Mouse (Mus musculus): ENCODE measurements around the gene Rbpj. TPM values are rescaled to one million over a fixed set of nuclear protein-coding genes. Genes with fewer than 3 reads are reported as not detected.

The Rbpj gene
- polyA plus RNA-seq, 1 experiment from 2014 or later: 56.1 TPM

- no peaks in the 10 kb centered on the region for H3K4me1 ChIP-seq (replicated peaks; ENCODE audit: control insufficient read depth, insufficient read depth, low read length)
- H3K4me3 ChIP-seq (ENCODE audit: low read depth, low read length): no peak overlapping the region
- no peaks in the 10 kb centered on the region for H3K27me3 ChIP-seq (ENCODE audit: control insufficient read depth, insufficient read depth, low read length)
- no peaks in the 10 kb centered on the region for H3K36me3 ChIP-seq (ENCODE audit: control insufficient read depth, insufficient read depth, low read length)
- no peak overlapping the region for H3K9ac ChIP-seq (ENCODE audit: low read depth, low read length)
- DNase-seq (ENCODE audit: low spot score): no peak
- ATAC-seq (ENCODE audit: low FRiP score): no peak
- no peaks in the 10 kb centered on the region for H3K9me3 ChIP-seq (ENCODE audit: control insufficient read depth, low read length)
- no peak overlapping the region for H3K27ac ChIP-seq (ENCODE audit: low read depth, low read length)
- H3K4me2 ChIP-seq (replicated peaks; ENCODE audit: low read depth, low read length): no peak overlapping the region
- 84% methylated on average over 3 of the region's 3 CpGs for whole genome bisulfite sequencing
These were observed 218.0 kb downstream of the Rbpj start for GRCm38 (mm10) chr5:53683916-53684315.

DNA sequence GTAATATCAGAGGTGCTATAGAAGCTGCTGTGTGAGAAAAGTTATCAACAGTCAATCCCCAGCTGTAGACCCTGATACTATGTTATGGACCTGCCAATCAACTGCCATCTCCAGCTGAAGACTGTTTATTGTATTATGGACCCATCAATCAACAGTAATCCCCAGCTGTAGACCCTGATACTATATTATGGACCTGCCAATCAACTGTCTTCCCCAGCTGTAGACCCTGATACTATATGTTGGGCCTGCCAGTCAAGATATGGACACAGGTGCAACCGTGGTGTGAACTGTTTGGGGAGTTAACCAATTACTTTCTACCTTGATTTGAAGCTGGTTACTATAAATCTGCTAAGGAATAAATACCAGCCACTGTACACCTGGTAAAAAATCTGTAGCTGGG lies 218.5 kb downstream of the Rbpj start:
- Histone ChIP-seq H3K9ac (ENCODE audit: low read depth, low read length) (no peak overlapping the region), H3K4me1 (replicated peaks; ENCODE audit: control insufficient read depth, insufficient read depth, low read length) (no peaks in the 10 kb centered on the region), H3K27ac (ENCODE audit: low read depth, low read length) (no peak overlapping the region), H3K36me3 (ENCODE audit: control insufficient read depth, insufficient read depth, low read length) (no peaks in the 10 kb centered on the region), H3K4me3 (ENCODE audit: low read depth, low read length) (no peak overlapping the region), H3K27me3 (ENCODE audit: control insufficient read depth, insufficient read depth, low read length) (no peaks in the 10 kb centered on the region), H3K9me3 (ENCODE audit: control insufficient read depth, low read length) (no peaks in the 10 kb centered on the region), H3K4me2 (replicated peaks; ENCODE audit: low read depth, low read length) (no peak overlapping the region)
- ATAC-seq (ENCODE audit: low FRiP score): no peak
- DNase-seq (ENCODE audit: low spot score): no peak
- WGBS: 93% methylated on average over 1 of the region's 1 CpGs

DNA sequence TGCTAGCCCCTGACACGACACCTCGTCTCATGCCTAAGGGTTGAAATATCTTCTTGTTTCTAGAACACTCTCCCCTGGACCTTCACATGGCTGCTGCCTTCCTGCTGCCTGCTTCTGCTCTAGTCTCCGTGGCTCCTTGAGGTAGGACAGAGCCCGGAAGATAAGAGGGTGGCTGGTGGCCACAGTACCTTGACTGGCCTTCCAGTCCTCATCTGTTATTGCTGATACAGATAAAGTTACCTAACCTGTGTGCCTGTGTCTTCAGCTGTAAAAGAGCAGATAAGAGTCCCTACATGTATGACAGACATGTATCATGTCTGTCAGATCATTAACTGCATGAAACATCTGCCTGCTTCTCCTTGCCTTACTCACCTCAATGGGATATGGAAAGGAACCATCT lies 219.7 kb downstream of the Rbpj start:
- Histone ChIP-seq H3K4me2 (replicated peaks; ENCODE audit: low read depth, low read length) (no peak overlapping the region), H3K9me3 (ENCODE audit: control insufficient read depth, low read length) (no peaks in the 10 kb centered on the region), H3K36me3 (ENCODE audit: control insufficient read depth, insufficient read depth, low read length) (no peaks in the 10 kb centered on the region), H3K9ac (ENCODE audit: low read depth, low read length) (no peak overlapping the region), H3K4me3 (ENCODE audit: low read depth, low read length) (no peak overlapping the region), H3K27ac (ENCODE audit: low read depth, low read length) (no peak overlapping the region), H3K27me3 (ENCODE audit: control insufficient read depth, insufficient read depth, low read length) (no peaks in the 10 kb centered on the region), H3K4me1 (replicated peaks; ENCODE audit: control insufficient read depth, insufficient read depth, low read length) (no peaks in the 10 kb centered on the region)
- ATAC-seq (ENCODE audit: low FRiP score) (no peak), DNase-seq (ENCODE audit: low spot score) (no peak)
- WGBS: 83% methylated on average over 4 of the region's 4 CpGs

- H3K27me3 ChIP-seq (ENCODE audit: control insufficient read depth, insufficient read depth, low read length): no peaks in the 10 kb centered on the region
- no peak overlapping the region for H3K4me3 ChIP-seq (ENCODE audit: low read depth, low read length)
- H3K36me3 ChIP-seq (ENCODE audit: control insufficient read depth, insufficient read depth, low read length): no peaks in the 10 kb centered on the region
- DNase-seq (ENCODE audit: low spot score) (no peak), ATAC-seq (ENCODE audit: low FRiP score) (no peak)
- H3K27ac ChIP-seq (ENCODE audit: low read depth, low read length): no peak overlapping the region
- WGBS: 85% methylated on average over 2 of the region's 2 CpGs
- no peaks in the 10 kb centered on the region for H3K9me3 ChIP-seq (ENCODE audit: control insufficient read depth, low read length)
- H3K9ac ChIP-seq (ENCODE audit: low read depth, low read length): no peak overlapping the region
- H3K4me2 ChIP-seq (replicated peaks; ENCODE audit: low read depth, low read length): no peak overlapping the region
- H3K4me1 ChIP-seq (replicated peaks; ENCODE audit: control insufficient read depth, insufficient read depth, low read length): no peaks in the 10 kb centered on the region
These were observed 220.4 kb downstream of the Rbpj start for GRCm38 (mm10) chr5:53686379-53686778.

DNA sequence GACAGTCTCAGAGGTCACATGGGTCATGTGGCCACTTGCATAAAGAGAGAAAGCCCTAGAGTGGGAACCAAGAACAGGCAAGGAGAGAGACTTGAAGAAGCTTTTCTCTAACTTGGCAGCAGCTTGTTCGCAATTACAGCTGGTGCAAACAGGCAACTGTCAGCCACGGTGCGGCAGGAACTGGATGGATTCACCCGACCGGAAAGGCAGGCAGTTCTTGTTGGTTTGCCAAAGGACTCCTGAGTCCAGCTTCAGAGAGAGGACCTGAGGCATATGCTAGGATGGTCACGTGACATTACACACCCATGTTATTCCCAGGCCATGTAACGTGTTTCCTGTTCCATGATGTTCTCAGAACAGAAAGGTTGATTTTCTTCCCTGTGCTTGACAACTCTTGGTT lies 222.4 kb downstream of the Rbpj start:
- Histone ChIP-seq H3K4me2 (replicated peaks; ENCODE audit: low read depth, low read length) (no peak overlapping the region), H3K36me3 (ENCODE audit: control insufficient read depth, insufficient read depth, low read length) (no peaks in the 10 kb centered on the region), H3K4me1 (replicated peaks; ENCODE audit: control insufficient read depth, insufficient read depth, low read length) (no peaks in the 10 kb centered on the region), H3K9me3 (ENCODE audit: control insufficient read depth, low read length) (no peaks in the 10 kb centered on the region), H3K27ac (ENCODE audit: low read depth, low read length) (no peak overlapping the region), H3K4me3 (ENCODE audit: low read depth, low read length) (no peak overlapping the region), H3K9ac (ENCODE audit: low read depth, low read length) (no peak overlapping the region), H3K27me3 (ENCODE audit: control insufficient read depth, insufficient read depth, low read length) (no peaks in the 10 kb centered on the region)
- ATAC-seq (ENCODE audit: low FRiP score) (no peak), DNase-seq (ENCODE audit: low spot score) (no peak)
- 81% methylated on average over 7 of the region's 7 CpGs for WGBS

DNA sequence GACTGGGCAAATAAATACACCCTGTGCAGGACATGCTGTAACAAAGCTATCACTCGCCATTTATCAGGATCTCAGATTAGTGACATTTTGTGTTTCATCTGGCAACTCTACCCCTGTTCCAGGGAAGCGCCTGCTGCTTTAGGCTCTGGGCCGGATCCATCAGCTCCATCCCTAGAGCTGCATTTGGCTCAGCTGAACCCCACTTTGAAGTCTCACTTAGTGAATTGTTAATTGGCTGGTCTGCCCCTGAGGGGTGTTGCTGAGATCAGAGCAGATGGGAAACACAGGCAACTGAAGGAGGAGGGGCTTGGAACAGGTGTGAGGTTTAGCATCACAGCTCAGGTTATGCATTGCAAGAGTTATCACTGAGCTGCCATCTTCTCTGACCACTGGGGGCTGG lies 225.6 kb downstream of the Rbpj start:
- Histone ChIP-seq H3K4me3 (ENCODE audit: low read depth, low read length) (no peak overlapping the region), H3K27me3 (ENCODE audit: control insufficient read depth, insufficient read depth, low read length) (no peaks in the 10 kb centered on the region), H3K27ac (ENCODE audit: low read depth, low read length) (no peak overlapping the region), H3K4me1 (replicated peaks; ENCODE audit: control insufficient read depth, insufficient read depth, low read length) (no peaks in the 10 kb centered on the region), H3K9ac (ENCODE audit: low read depth, low read length) (no peak overlapping the region), H3K4me2 (replicated peaks; ENCODE audit: low read depth, low read length) (no peak overlapping the region), H3K36me3 (ENCODE audit: control insufficient read depth, insufficient read depth, low read length) (no peaks in the 10 kb centered on the region), H3K9me3 (ENCODE audit: control insufficient read depth, low read length) (no peaks in the 10 kb centered on the region)
- DNase-seq (ENCODE audit: low spot score) (no peak), ATAC-seq (ENCODE audit: low FRiP score) (no peak)
- WGBS: 61% methylated on average over 3 of the region's 3 CpGs

DNA sequence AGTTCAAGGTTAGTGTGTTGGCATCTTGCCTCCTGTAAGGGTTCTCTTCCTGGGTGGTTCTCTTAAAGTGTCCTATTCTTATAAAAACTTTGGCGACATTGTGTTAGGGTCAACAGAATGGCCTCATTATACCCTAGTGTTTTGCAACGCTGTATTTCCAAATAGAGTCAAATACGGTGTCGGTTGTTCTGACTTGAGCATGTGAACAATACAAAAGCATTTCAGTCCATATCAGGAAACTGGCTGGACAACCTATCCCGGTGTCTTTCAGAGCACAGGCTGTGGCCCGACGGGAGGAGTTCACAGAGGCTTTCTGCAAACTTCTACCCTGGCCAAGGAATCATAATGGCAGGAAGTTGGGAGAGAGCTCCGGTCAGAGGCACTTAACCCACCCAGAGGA lies 226.1 kb downstream of the Rbpj start:
- H3K36me3 ChIP-seq (ENCODE audit: control insufficient read depth, insufficient read depth, low read length): no peaks in the 10 kb centered on the region
- ATAC-seq (ENCODE audit: low FRiP score) (no peak), DNase-seq (ENCODE audit: low spot score) (no peak)
- H3K9ac ChIP-seq (ENCODE audit: low read depth, low read length): no peak overlapping the region
- no peaks in the 10 kb centered on the region for H3K9me3 ChIP-seq (ENCODE audit: control insufficient read depth, low read length)
- no peaks in the 10 kb centered on the region for H3K27me3 ChIP-seq (ENCODE audit: control insufficient read depth, insufficient read depth, low read length)
- H3K4me1 ChIP-seq (replicated peaks; ENCODE audit: control insufficient read depth, insufficient read depth, low read length): no peaks in the 10 kb centered on the region
- no peak overlapping the region for H3K4me2 ChIP-seq (replicated peaks; ENCODE audit: low read depth, low read length)
- WGBS: 90% methylated on average over 8 of the region's 8 CpGs
- H3K4me3 ChIP-seq (ENCODE audit: low read depth, low read length): no peak overlapping the region
- H3K27ac ChIP-seq (ENCODE audit: low read depth, low read length): no peak overlapping the region

GRCm38 (mm10) chr5:53692662-53693061 lies 226.7 kb downstream of the Rbpj start:
- H3K4me3 ChIP-seq (ENCODE audit: low read depth, low read length): no peak overlapping the region
- no peaks in the 10 kb centered on the region for H3K9me3 ChIP-seq (ENCODE audit: control insufficient read depth, low read length)
- H3K27ac ChIP-seq (ENCODE audit: low read depth, low read length): no peak overlapping the region
- DNase-seq (ENCODE audit: low spot score) (no peak), ATAC-seq (ENCODE audit: low FRiP score) (no peak)
- H3K36me3 ChIP-seq (ENCODE audit: control insufficient read depth, insufficient read depth, low read length): no peaks in the 10 kb centered on the region
- 96% methylated on average over 1 of the region's 1 CpGs for WGBS
- no peaks in the 10 kb centered on the region for H3K27me3 ChIP-seq (ENCODE audit: control insufficient read depth, insufficient read depth, low read length)
- no peak overlapping the region for H3K4me2 ChIP-seq (replicated peaks; ENCODE audit: low read depth, low read length)
- no peak overlapping the region for H3K9ac ChIP-seq (ENCODE audit: low read depth, low read length)
- no peaks in the 10 kb centered on the region for H3K4me1 ChIP-seq (replicated peaks; ENCODE audit: control insufficient read depth, insufficient read depth, low read length)

- Histone ChIP-seq H3K9ac (ENCODE audit: low read depth, low read length) (no peak overlapping the region), H3K9me3 (ENCODE audit: control insufficient read depth, low read length) (no peaks in the 10 kb centered on the region), H3K4me3 (ENCODE audit: low read depth, low read length) (no peak overlapping the region), H3K4me2 (replicated peaks; ENCODE audit: low read depth, low read length) (no peak overlapping the region), H3K27me3 (ENCODE audit: control insufficient read depth, insufficient read depth, low read length) (no peaks in the 10 kb centered on the region), H3K36me3 (ENCODE audit: control insufficient read depth, insufficient read depth, low read length) (no peaks in the 10 kb centered on the region), H3K4me1 (replicated peaks; ENCODE audit: control insufficient read depth, insufficient read depth, low read length) (no peaks in the 10 kb centered on the region), H3K27ac (ENCODE audit: low read depth, low read length) (no peak overlapping the region)
- no peak for ATAC-seq (ENCODE audit: low FRiP score)
- 65% methylated on average over 3 of the region's 3 CpGs for WGBS
- DNase-seq (ENCODE audit: low spot score): no peak
These were observed 230.7 kb downstream of the Rbpj start for GRCm38 (mm10) chr5:53696701-53697100.
